Mouse (Mus musculus): ENCODE data around the gene Mast1. TPM values are rescaled to one million over a fixed set of nuclear protein-coding genes. Genes with fewer than 3 reads are reported as not detected.

Mast1 gene
- polyA plus RNA-seq, 1 experiment = 0.20 TPM

- TF ChIP-seq GATA1 (IDR thresholded peaks at IDR 0.05; ENCODE audit: borderline replicate concordance, low read length) (no peak), FLI1 (IDR thresholded peaks at IDR 0.05; ENCODE audit: low read length) (no peak)
- peaks cover 63% of the 10 kb centered on the region for H3K27me3 ChIP-seq (replicated peaks)
- peaks cover 21% of the 10 kb centered on the region for H3K4me1 ChIP-seq
- no peaks in the 10 kb centered on the region for H3K36me3 ChIP-seq (replicated peaks; ENCODE audit: low read length)
- no peaks in the 10 kb centered on the region for H3K9me3 ChIP-seq
- no peak overlapping the region for H3K4me3 ChIP-seq (replicated peaks)
Observed at GRCm38 (mm10) chr8:84927513-84927912, 9.6 kb downstream of the Mast1 start.

- H3K27me3 ChIP-seq (replicated peaks) = peaks cover 50% of the 10 kb centered on the region
- no peaks in the 10 kb centered on the region for H3K9me3 ChIP-seq
- peaks cover 32% of the 10 kb centered on the region for H3K4me1 ChIP-seq
- no peaks in the 10 kb centered on the region for H3K36me3 ChIP-seq (replicated peaks; ENCODE audit: low read length)
- no peak for TF ChIP-seq GATA1 (IDR thresholded peaks at IDR 0.05; ENCODE audit: borderline replicate concordance, low read length)
- no peak for TF ChIP-seq FLI1 (IDR thresholded peaks at IDR 0.05; ENCODE audit: low read length)
- H3K4me3 ChIP-seq (replicated peaks) = no peak overlapping the region
Observed at GRCm38 (mm10) chr8:84925557-84925956, 11.6 kb downstream of the Mast1 start.

GRCm38 (mm10) chr8:84921596-84921995 lies 15.6 kb downstream of the Mast1 start:
- H3K27me3 ChIP-seq (replicated peaks) = peaks cover 38% of the 10 kb centered on the region
- H3K9me3 ChIP-seq = no peaks in the 10 kb centered on the region

GRCm38 (mm10) chr8:84918646-84919045 lies 18.5 kb downstream of the Mast1 start:
- H3K27me3 ChIP-seq (replicated peaks) = peaks cover 30% of the 10 kb centered on the region
- H3K36me3 ChIP-seq (replicated peaks; ENCODE audit: low read length) = no peaks in the 10 kb centered on the region
- TF ChIP-seq GATA1 (IDR thresholded peaks at IDR 0.05; ENCODE audit: borderline replicate concordance, low read length) (no peak), FLI1 (IDR thresholded peaks at IDR 0.05; ENCODE audit: low read length) (no peak)
- H3K4me3 ChIP-seq (replicated peaks) = no peak overlapping the region
- peaks cover 16% of the 10 kb centered on the region for H3K4me1 ChIP-seq
- H3K9me3 ChIP-seq = no peaks in the 10 kb centered on the region

More at GRCm38 (mm10) chr8:84921596-84921995, 15.6 kb downstream of the Mast1 start:
- no peaks in the 10 kb centered on the region for H3K36me3 ChIP-seq (replicated peaks; ENCODE audit: low read length)
- peaks cover 12% of the 10 kb centered on the region for H3K4me1 ChIP-seq
- no peak for TF ChIP-seq FLI1 (IDR thresholded peaks at IDR 0.05; ENCODE audit: low read length)
- no peak overlapping the region for H3K4me3 ChIP-seq (replicated peaks)

GRCm38 (mm10) chr8:84917781-84918180 lies 19.4 kb downstream of the Mast1 start:
- H3K36me3 ChIP-seq (replicated peaks; ENCODE audit: low read length) = no peaks in the 10 kb centered on the region
- H3K4me3 ChIP-seq (replicated peaks) = no peak overlapping the region
- H3K9me3 ChIP-seq = no peaks in the 10 kb centered on the region
- TF ChIP-seq FLI1 (IDR thresholded peaks at IDR 0.05; ENCODE audit: low read length) (no peak), GATA1 (IDR thresholded peaks at IDR 0.05; ENCODE audit: borderline replicate concordance, low read length) (no peak)
- H3K4me1 ChIP-seq = peaks cover 25% of the 10 kb centered on the region
- peaks cover 33% of the 10 kb centered on the region for H3K27me3 ChIP-seq (replicated peaks)

GRCm38 (mm10) chr8:84915269-84915668 lies 21.9 kb downstream of the Mast1 start:
- Histone ChIP-seq H3K9me3 (no peaks in the 10 kb centered on the region), H3K4me1 (peaks cover 17% of the 10 kb centered on the region), H3K4me3 (replicated peaks) (no peak overlapping the region), H3K27me3 (replicated peaks) (peaks cover 42% of the 10 kb centered on the region), H3K36me3 (replicated peaks; ENCODE audit: low read length) (peaks cover 7% of the 10 kb centered on the region)
- TF ChIP-seq GATA1 (IDR thresholded peaks at IDR 0.05; ENCODE audit: borderline replicate concordance, low read length) = no peak
- TF ChIP-seq FLI1 (IDR thresholded peaks at IDR 0.05; ENCODE audit: low read length) = no peak

GRCm38 (mm10) chr8:84913960-84914359 lies 23.2 kb downstream of the Mast1 start:
- peaks cover 39% of the 10 kb centered on the region for H3K27me3 ChIP-seq (replicated peaks)
- H3K4me3 ChIP-seq (replicated peaks) = peak overlapping the region; percentile 57
- TF ChIP-seq GATA1 (IDR thresholded peaks at IDR 0.05; ENCODE audit: borderline replicate concordance, low read length) (no peak), FLI1 (IDR thresholded peaks at IDR 0.05; ENCODE audit: low read length) (no peak)
- H3K36me3 ChIP-seq (replicated peaks; ENCODE audit: low read length) = peaks cover 8% of the 10 kb centered on the region
- peaks cover 26% of the 10 kb centered on the region for H3K4me1 ChIP-seq
- H3K9me3 ChIP-seq = no peaks in the 10 kb centered on the region

GRCm38 (mm10) chr8:84913502-84913900 lies 23.7 kb downstream of the Mast1 start:
- H3K9me3 ChIP-seq = no peaks in the 10 kb centered on the region
- peaks cover 30% of the 10 kb centered on the region for H3K4me1 ChIP-seq
- H3K36me3 ChIP-seq (replicated peaks; ENCODE audit: low read length) = peaks cover 8% of the 10 kb centered on the region
- H3K4me3 ChIP-seq (replicated peaks) = peak overlapping the region; percentile 92
- H3K27me3 ChIP-seq (replicated peaks) = peaks cover 39% of the 10 kb centered on the region
- no peak for TF ChIP-seq FLI1 (IDR thresholded peaks at IDR 0.05; ENCODE audit: low read length)
- TF ChIP-seq GATA1 (IDR thresholded peaks at IDR 0.05; ENCODE audit: borderline replicate concordance, low read length) = no peak

GRCm38 (mm10) chr8:84912895-84913501 lies 24.2 kb downstream of the Mast1 start:
- Histone ChIP-seq H3K4me3 (replicated peaks) (peak overlapping the region; percentile 92), H3K4me1 (peaks cover 30% of the 10 kb centered on the region), H3K36me3 (replicated peaks; ENCODE audit: low read length) (peaks cover 8% of the 10 kb centered on the region), H3K9me3 (no peaks in the 10 kb centered on the region), H3K27me3 (replicated peaks) (peaks cover 36% of the 10 kb centered on the region)
- TF ChIP-seq FLI1 (IDR thresholded peaks at IDR 0.05; ENCODE audit: low read length) = no peak
- no peak for TF ChIP-seq GATA1 (IDR thresholded peaks at IDR 0.05; ENCODE audit: borderline replicate concordance, low read length)

- peaks cover 30% of the 10 kb centered on the region for H3K27me3 ChIP-seq (replicated peaks)
- H3K4me3 ChIP-seq (replicated peaks) = no peak overlapping the region
- peaks cover 8% of the 10 kb centered on the region for H3K36me3 ChIP-seq (replicated peaks; ENCODE audit: low read length)
- no peaks in the 10 kb centered on the region for H3K9me3 ChIP-seq
- peaks cover 34% of the 10 kb centered on the region for H3K4me1 ChIP-seq
- TF ChIP-seq FLI1 (IDR thresholded peaks at IDR 0.05; ENCODE audit: low read length) (no peak), GATA1 (IDR thresholded peaks at IDR 0.05; ENCODE audit: borderline replicate concordance, low read length) (no peak)
Observed at GRCm38 (mm10) chr8:84912391-84912790, 24.8 kb downstream of the Mast1 start.

Data from megakaryocyte, embryonic 14.5 days (primary cell).